ENCODE assay signal across 22 mouse cellular contexts in genomic region chr1:119551651-119552050, GRCm38 (mm10).
"Had no signal": no experiment of that assay in that cellular context is flagged by ENCODE, and none has a peak within 500 bp of the region (broad histone marks: within the 10 kb centered on the region; RNA-seq: fewer than 3 reads in every experiment).

No protein-coding gene starts in this region.

- H3K9me3 ChIP-seq: intestine, embryonic 15.5 days; limb, embryonic 13.5 days; liver, embryonic 13.5 days; lung, embryonic 15.5 days; megakaryocyte, embryonic 14.5 days; midbrain, embryonic 10.5 days; midbrain, embryonic 13.5 days; neural tube, embryonic 13.5 days; stomach, embryonic 15.5 days had no signal

- H3K4me2 ChIP-seq: intestine, embryonic 15.5 days; limb, embryonic 13.5 days; liver, embryonic 13.5 days; lung, embryonic 15.5 days; midbrain, embryonic 13.5 days; neural tube, embryonic 13.5 days; stomach, embryonic 15.5 days had no signal

- ATAC-seq: hindbrain, embryonic 16.5 days; intestine, embryonic 15.5 days; midbrain, embryonic 13.5 days; midbrain, embryonic 16.5 days had no signal

- H3K4me3 ChIP-seq: intestine, embryonic 15.5 days; left cerebral cortex, adult 2 months; limb, embryonic 13.5 days; liver, embryonic 13.5 days; lung, embryonic 15.5 days; megakaryocyte, embryonic 14.5 days; midbrain, embryonic 10.5 days; midbrain, embryonic 13.5 days; myocyte; neural tube, embryonic 13.5 days; stomach, embryonic 15.5 days had no signal

- H3K4me1 ChIP-seq: intestine, embryonic 15.5 days; limb, embryonic 13.5 days; liver, embryonic 13.5 days; megakaryocyte, embryonic 14.5 days; midbrain, embryonic 10.5 days; midbrain, embryonic 13.5 days; neural tube, embryonic 13.5 days; stomach, embryonic 15.5 days had no signal

- H3K9ac ChIP-seq: intestine, embryonic 15.5 days; limb, embryonic 13.5 days; liver, embryonic 13.5 days; lung, embryonic 15.5 days; midbrain, embryonic 13.5 days; neural tube, embryonic 13.5 days; stomach, embryonic 15.5 days had no signal

- DNase-seq: layer of hippocampus, postnatal 36 days; liver, embryonic 13.5 days; lung, adult 18-20 months; lung, postnatal 10 days; lung, postnatal 36 days; retina, postnatal 1 day; right cerebral cortex, postnatal 25 days; spleen, adult 18-20 months; thymus, postnatal 25 days had no signal

- H3K27me3 ChIP-seq: intestine, embryonic 15.5 days; limb, embryonic 13.5 days; liver, embryonic 13.5 days; lung, embryonic 15.5 days; midbrain, embryonic 13.5 days; neural tube, embryonic 13.5 days; stomach, embryonic 15.5 days had no signal

- H3K36me3 ChIP-seq: intestine, embryonic 15.5 days; stomach, embryonic 15.5 days had no signal

- H3K27ac ChIP-seq: intestine, embryonic 15.5 days; kidney, postnatal 0 days; left cerebral cortex, adult 2 months; limb, embryonic 13.5 days; liver, embryonic 13.5 days; lung, embryonic 15.5 days; midbrain, embryonic 10.5 days; midbrain, embryonic 13.5 days; neural tube, embryonic 13.5 days; stomach, embryonic 15.5 days had no signal
